In genomic region chr4:155010870-155011269, GRCm38 (mm10) we compare ENCODE assay signal across 7 mouse cellular contexts. TPM values are rescaled to one million over a fixed set of nuclear protein-coding genes. Genes with fewer than 3 reads are reported as not detected.
DNase-seq lines count a peak whose midpoint lies in the region; ATAC-seq lines count a peak whose summit lies in the region.

No protein-coding gene starts in this region.

- ATAC-seq in granulocyte monocyte progenitor cell, adult 5-6 weeks (replicated peaks; ENCODE audit: poor library complexity, severe bottlenecking), result no peak

- DNase-seq in left cerebral cortex, postnatal 14 days (ENCODE audit: low spot score in 2 of 2), result peak; percentile 61 to 66
- DNase-seq in left cerebral cortex, postnatal 36 days (ENCODE audit: low spot score in 2 of 2), result no peak
- peak; percentile 33 to 42 for DNase-seq in adrenal gland, postnatal 36 days
- peak; percentile 95 for DNase-seq in cerebellum, adult 9-10 months
- DNase-seq in layer of hippocampus, postnatal 14 days (ENCODE audit: low spot score in 2 of 2), result peak; percentile 73 to 88
- DNase-seq in lung, postnatal 4 days, result no peak

- intact Hi-C loops in left cerebral cortex, postnatal 14 days (cut with DNase I), result no loop called here
- intact Hi-C loops in left cerebral cortex, postnatal 36 days (cut with DNase I), result loop anchor here (5.0 kb wide), 1 partner anchor 41 kb away; no protein-coding TSS in a partner anchor

RNA-seq across cellular contexts. Expression of gene Plch2, which starts 45.7 kb away (rescaled TPM):
- total RNA-seq in left cerebral cortex, postnatal 14 days (2021), result 10 to 100 TPM; 50.2 to 50.5 TPM
- 10 to 100 TPM; 63.2 to 92.6 TPM for total RNA-seq in left cerebral cortex, postnatal 36 days (2021)
- under 1 TPM; 0.30 to 0.43 TPM for total RNA-seq in adrenal gland, postnatal 36 days (2021)
- 10 to 100 TPM; 90.9 to 97.9 TPM for total RNA-seq in layer of hippocampus, postnatal 14 days (2021)
- 0.30 TPM in 1 of 2 replicates, not detected in the other for total RNA-seq in granulocyte monocyte progenitor cell, adult 5-6 weeks (2014; fragmentation: Nextera tagmentation)
- total RNA-seq in granulocyte monocyte progenitor cell, adult 5-6 weeks (2017), result not detected in 2 replicates

RNA-seq across cellular contexts. Expression of gene Pank4, which starts 46.9 kb away (rescaled TPM):
- total RNA-seq in left cerebral cortex, postnatal 14 days (2021), result 10 to 100 TPM; 31.8 to 33.4 TPM
- total RNA-seq in left cerebral cortex, postnatal 36 days (2021), result 10 to 100 TPM; 35.2 to 46.6 TPM
- 10 to 100 TPM; 24.1 to 35.9 TPM for total RNA-seq in adrenal gland, postnatal 36 days (2021)
- 10 to 100 TPM; 29.8 to 35.0 TPM for total RNA-seq in layer of hippocampus, postnatal 14 days (2021)
- 36.3 and 45.1 TPM in 2 replicates for total RNA-seq in granulocyte monocyte progenitor cell, adult 5-6 weeks (2014; fragmentation: Nextera tagmentation)
- 17.3 and 20.8 TPM in 2 replicates for total RNA-seq in granulocyte monocyte progenitor cell, adult 5-6 weeks (2017)

RNA-seq across cellular contexts. Expression of gene Hes5, which starts 50.1 kb away (rescaled TPM):
- 10 to 100 TPM; 32.6 to 48.7 TPM for total RNA-seq in left cerebral cortex, postnatal 14 days (2021)
- 10 to 100 TPM; 36.5 to 38.6 TPM for total RNA-seq in left cerebral cortex, postnatal 36 days (2021)
- not detected for total RNA-seq in adrenal gland, postnatal 36 days (2021)
- total RNA-seq in layer of hippocampus, postnatal 14 days (2021), result 10 to 100 TPM; 36.2 to 37.0 TPM
- total RNA-seq in granulocyte monocyte progenitor cell, adult 5-6 weeks (2014; fragmentation: Nextera tagmentation), result 0.85 TPM in 1 of 2 replicates, not detected in the other
- 0.52 TPM in 1 of 2 replicates, not detected in the other for total RNA-seq in granulocyte monocyte progenitor cell, adult 5-6 weeks (2017)

RNA-seq across cellular contexts. Expression of gene Pex10, which starts 55.9 kb away (rescaled TPM):
- 10 to 100 TPM; 21.2 to 23.1 TPM for total RNA-seq in left cerebral cortex, postnatal 14 days (2021)
- total RNA-seq in left cerebral cortex, postnatal 36 days (2021), result 10 to 100 TPM; 17.4 to 19.5 TPM
- total RNA-seq in adrenal gland, postnatal 36 days (2021), result 10 to 100 TPM; 20.6 to 24.2 TPM
- 10 to 100 TPM; 22.1 to 26.3 TPM for total RNA-seq in layer of hippocampus, postnatal 14 days (2021)
- total RNA-seq in granulocyte monocyte progenitor cell, adult 5-6 weeks (2014; fragmentation: Nextera tagmentation), result 10.5 and 11.0 TPM in 2 replicates
- 13.4 and 18.6 TPM in 2 replicates for total RNA-seq in granulocyte monocyte progenitor cell, adult 5-6 weeks (2017)

Comparison
In these comparisons a context has a peak if more than half of its experiments do, and no peak if none do; other contexts are left out.
1. DNase-seq: peak in left cerebral cortex, postnatal 14 days (2 of 2), adrenal gland, postnatal 36 days (2 of 2), cerebellum, adult 9-10 months (single experiment) and layer of hippocampus, postnatal 14 days (2 of 2); none in left cerebral cortex, postnatal 36 days (0 of 2) and lung, postnatal 4 days (0 of 2).
2. RNA of gene Plch2, which starts 45.7 kb away (total RNA-seq): 90.9 to 97.9 TPM in layer of hippocampus, postnatal 14 days, 63.2 to 92.6 TPM in left cerebral cortex, postnatal 36 days and 50.2 to 50.5 TPM in left cerebral cortex, postnatal 14 days; 0.30 to 0.43 TPM in adrenal gland, postnatal 36 days and 0.30 TPM in granulocyte monocyte progenitor cell, adult 5-6 weeks; every median in the first group is over 10 times any median in the second.
3. RNA of gene Hes5, which starts 50.1 kb away (total RNA-seq): 32.6 to 48.7 TPM in left cerebral cortex, postnatal 14 days, 36.5 to 38.6 TPM in left cerebral cortex, postnatal 36 days and 36.2 to 37.0 TPM in layer of hippocampus, postnatal 14 days; 0.52 to 0.85 TPM in granulocyte monocyte progenitor cell, adult 5-6 weeks and not detected in adrenal gland, postnatal 36 days; every median in the first group is over 10 times any median in the second.